Mouse (Mus musculus) midbrain, embryonic 11.5 days (tissue): ENCODE measurements at regions not wholly inside any gene's neighbourhood (a gene's known extent, or its start where the extent isn't known, plus 50 kb on each side); places are given as distances from the start of the nearest gene placed in this dataset.

ENCODE experiments used
- ATAC-seq: fragments of 200-750 bp; cut with Nextera tagmentation; 2 replicates; pipeline ENCODE4 v1.8.0; 2017; ENCODE audit warnings: moderate TSS enrichment, moderate library complexity; ENCODE audit not compliant: low FRiP score
- DNase-seq: peaks from one replicate; pipeline ENCODE4 v3.0.0; 2015; ENCODE audit warnings: low spot score; ENCODE audit errors: missing footprints
- H3K27ac ChIP-seq: fragments of 300-500 bp; sonication (generic); 2 replicates; pipeline ENCODE4 v1.5.1; 2014; ENCODE audit warnings: low read depth, low read length
- H3K27me3 ChIP-seq: fragments of 300-500 bp; sonication (generic); 2 replicates; pipeline ENCODE4 v1.6.1; 2014; ENCODE audit warnings: mild to moderate bottlenecking, low read length, moderate library complexity, mixed read lengths; ENCODE audit not compliant: control insufficient read depth, insufficient read depth
- H3K36me3 ChIP-seq: fragments of 300-500 bp; sonication (generic); 2 replicates; pipeline ENCODE4 v1.6.1; 2014; ENCODE audit warnings: mild to moderate bottlenecking, low read length, moderate library complexity, mixed read lengths; ENCODE audit not compliant: control insufficient read depth, insufficient read depth
- H3K4me1 ChIP-seq: fragments of 300-500 bp; sonication (generic); 2 replicates; pipeline ENCODE4 v1.6.1; 2014; ENCODE audit warnings: low read length; ENCODE audit not compliant: control insufficient read depth, insufficient read depth
- H3K4me2 ChIP-seq: fragments of 300-500 bp; sonication (generic); 2 replicates; pipeline ENCODE4 v1.6.1; 2014; ENCODE audit warnings: mild to moderate bottlenecking, moderate library complexity
- H3K4me3 ChIP-seq: fragments of 300-500 bp; sonication (generic); 2 replicates; pipeline ENCODE4 v1.5.1; 2014; ENCODE audit warnings: low read depth, low read length
- H3K9ac ChIP-seq: fragments of 300-500 bp; sonication (generic); 2 replicates; pipeline ENCODE4 v1.6.1; 2014; ENCODE audit warnings: low read length
- H3K9me3 ChIP-seq: fragments of 300-500 bp; sonication (generic); 2 replicates; pipeline ENCODE4 v1.6.1; 2016; ENCODE audit warnings: low read length; ENCODE audit not compliant: control insufficient read depth
- WGBS: fragments of 180-500 bp; shearing (Covaris S2); extraction: QIAGEN DNeasy Blood & Tissue Kit; methylation state at CpG from one replicate; pipeline ENCODE4 v1.1.7; 2014; 5-methylcytosine and 5-hydroxymethylcytosine counted together

- no peak overlapping the region for H3K27ac ChIP-seq
- H3K9ac ChIP-seq: no peak overlapping the region
- H3K27me3 ChIP-seq: no peaks in the 10 kb centered on the region; the same call in 1 of the 2 replicates
- peak; percentile 26 for DNase-seq
- H3K4me3 ChIP-seq: no peak overlapping the region
- H3K4me2 ChIP-seq: no peak overlapping the region
- no peaks in the 10 kb centered on the region for H3K36me3 ChIP-seq
- H3K9me3 ChIP-seq: no peaks in the 10 kb centered on the region
- WGBS: 83% methylated on average over 2 of the region's 2 CpGs
- no peak for ATAC-seq
- H3K4me1 ChIP-seq: peaks cover 11% of the 10 kb centered on the region
Observed at GRCm38 (mm10) chr6:54754810-54755209, 61.9 kb upstream of the Znrf2 start.

- H3K9me3 ChIP-seq: no peaks in the 10 kb centered on the region
- no peaks in the 10 kb centered on the region; the same call in 1 of the 2 replicates for H3K27me3 ChIP-seq
- no peak overlapping the region for H3K4me2 ChIP-seq
- no peak overlapping the region for H3K4me3 ChIP-seq
- H3K27ac ChIP-seq: no peak overlapping the region
- WGBS: 66% methylated on average over 5 of the region's 5 CpGs
- H3K9ac ChIP-seq: no peak overlapping the region
- no peaks in the 10 kb centered on the region for H3K36me3 ChIP-seq
- DNase-seq (peak; percentile 79), ATAC-seq (no peak)
- H3K4me1 ChIP-seq: peaks cover 15% of the 10 kb centered on the region
Observed at GRCm38 (mm10) chr6:54757511-54757911, 59.2 kb upstream of the Znrf2 start.

DNA sequence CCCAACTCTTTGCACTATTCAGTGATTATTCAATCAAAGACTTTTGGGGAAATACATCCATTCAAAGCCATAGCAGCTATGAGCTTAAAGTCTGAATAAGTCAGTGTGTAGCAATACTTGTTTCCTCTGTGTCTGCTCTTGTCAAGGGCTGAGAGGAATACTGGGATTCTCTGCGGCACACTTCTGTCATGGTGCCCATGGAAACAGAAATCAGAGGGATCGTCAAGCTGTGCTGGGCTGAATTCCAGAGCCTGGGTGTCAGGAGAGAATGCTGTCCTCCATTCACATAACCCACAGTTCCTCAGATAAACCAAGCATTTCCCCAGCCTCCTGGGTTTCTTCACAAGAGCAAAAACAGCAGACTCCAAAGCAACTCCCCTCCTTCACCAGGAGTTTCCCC, 58.6 kb upstream of the Znrf2 start:
- no peak overlapping the region for H3K9ac ChIP-seq
- no peak overlapping the region for H3K4me3 ChIP-seq
- no peak overlapping the region for H3K4me2 ChIP-seq
- H3K27me3 ChIP-seq: no peaks in the 10 kb centered on the region; the same call in 1 of the 2 replicates
- peaks cover 15% of the 10 kb centered on the region for H3K4me1 ChIP-seq
- peak; percentile 90 for DNase-seq
- 20% methylated on average over 2 of the region's 2 CpGs for WGBS
- H3K27ac ChIP-seq: no peak overlapping the region
- ATAC-seq: no peak
- no peaks in the 10 kb centered on the region for H3K9me3 ChIP-seq
- no peaks in the 10 kb centered on the region for H3K36me3 ChIP-seq

- no peak for ATAC-seq
Observed at GRCm38 (mm10) chr6:54759263-54759662, 57.5 kb upstream of the Znrf2 start.

DNA sequence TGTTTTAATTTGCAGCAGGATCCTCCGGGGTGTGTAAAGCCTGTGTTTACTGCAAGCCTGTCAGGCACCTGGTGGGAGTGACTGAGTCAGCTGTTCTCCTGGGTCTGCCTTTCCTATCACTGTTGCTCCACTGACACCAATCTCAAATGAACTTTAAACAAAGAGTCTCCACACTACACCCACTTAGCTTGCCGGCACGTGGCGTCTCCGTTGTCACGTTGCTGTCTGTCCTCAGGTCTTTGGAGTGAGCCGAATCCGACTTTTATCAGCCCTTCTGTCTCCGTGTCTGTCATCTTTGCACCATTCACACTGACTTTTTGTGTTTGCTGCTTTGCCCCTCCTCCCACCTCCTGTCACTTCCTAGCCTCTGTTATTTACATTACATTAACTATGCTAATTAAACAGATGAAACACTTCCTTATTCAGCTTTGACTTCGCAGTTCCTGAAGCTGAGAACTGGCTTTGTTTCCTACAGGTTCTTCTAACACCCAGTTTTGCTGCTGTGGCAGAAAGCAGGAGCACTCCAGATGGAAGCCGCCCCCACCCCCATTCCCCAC, 56.7 kb upstream of the Znrf2 start:
- Histone ChIP-seq H3K36me3 (no peaks in the 10 kb centered on the region), H3K4me2 (peak overlapping the region; percentile 26), H3K9ac (no peak overlapping the region), H3K27me3 (no peaks in the 10 kb centered on the region; the same call in 1 of the 2 replicates), H3K27ac (no peak overlapping the region), H3K9me3 (no peaks in the 10 kb centered on the region), H3K4me3 (no peak overlapping the region), H3K4me1 (peaks cover 15% of the 10 kb centered on the region)
- ATAC-seq: peak; percentile 62
- WGBS: 6% methylated on average over 11 of the region's 11 CpGs
- peak; percentile 87 for DNase-seq

More at GRCm38 (mm10) chr6:54759263-54759662, 57.5 kb upstream of the Znrf2 start:
- no peak for DNase-seq
- 64% methylated on average over 8 of the region's 8 CpGs for WGBS
- Histone ChIP-seq H3K27me3 (no peaks in the 10 kb centered on the region; the same call in 1 of the 2 replicates), H3K4me3 (no peak overlapping the region), H3K9ac (no peak overlapping the region), H3K36me3 (no peaks in the 10 kb centered on the region), H3K9me3 (no peaks in the 10 kb centered on the region), H3K4me2 (no peak overlapping the region), H3K27ac (no peak overlapping the region), H3K4me1 (peaks cover 15% of the 10 kb centered on the region)

DNA sequence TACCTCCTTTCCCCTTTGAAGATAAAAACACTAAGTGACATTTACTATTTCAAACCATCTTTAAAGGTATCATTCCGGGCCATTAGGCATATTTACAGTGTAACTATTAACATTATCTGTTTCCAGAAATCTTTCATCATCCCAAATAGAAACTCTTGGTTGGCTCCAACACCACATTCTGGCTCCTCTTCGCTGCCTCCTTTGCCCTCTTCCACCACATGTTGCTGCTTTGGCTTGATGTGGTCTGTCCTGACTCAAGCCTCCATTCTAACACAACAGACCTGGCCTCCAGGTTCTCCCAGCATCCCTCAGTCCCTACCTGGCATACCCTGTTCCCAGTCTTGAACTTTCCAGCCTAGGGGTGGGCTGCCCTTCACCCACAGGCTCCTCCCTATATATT, 56.2 kb upstream of the Znrf2 start:
- no peak overlapping the region for H3K9ac ChIP-seq
- H3K36me3 ChIP-seq: no peaks in the 10 kb centered on the region
- H3K4me1 ChIP-seq: peaks cover 15% of the 10 kb centered on the region
- no peaks in the 10 kb centered on the region for H3K9me3 ChIP-seq
- no peaks in the 10 kb centered on the region; the same call in 1 of the 2 replicates for H3K27me3 ChIP-seq
- 72% methylated on average over 2 of the region's 2 CpGs for WGBS
- DNase-seq: peak; percentile 83
- no peak for ATAC-seq
- no peak overlapping the region for H3K27ac ChIP-seq
- no peak overlapping the region for H3K4me2 ChIP-seq
- H3K4me3 ChIP-seq: no peak overlapping the region

- no peak overlapping the region for H3K4me2 ChIP-seq
- H3K36me3 ChIP-seq: no peaks in the 10 kb centered on the region
- H3K4me3 ChIP-seq: no peak overlapping the region
- 77% methylated on average over 5 of the region's 5 CpGs for WGBS
- H3K9ac ChIP-seq: no peak overlapping the region
- no peaks in the 10 kb centered on the region; the same call in 1 of the 2 replicates for H3K27me3 ChIP-seq
- no peaks in the 10 kb centered on the region for H3K9me3 ChIP-seq
- ATAC-seq (no peak), DNase-seq (peak; percentile 70)
- no peak overlapping the region for H3K27ac ChIP-seq
- H3K4me1 ChIP-seq: peaks cover 15% of the 10 kb centered on the region
Observed at GRCm38 (mm10) chr6:54762021-54762420, 54.7 kb upstream of the Znrf2 start.

DNA sequence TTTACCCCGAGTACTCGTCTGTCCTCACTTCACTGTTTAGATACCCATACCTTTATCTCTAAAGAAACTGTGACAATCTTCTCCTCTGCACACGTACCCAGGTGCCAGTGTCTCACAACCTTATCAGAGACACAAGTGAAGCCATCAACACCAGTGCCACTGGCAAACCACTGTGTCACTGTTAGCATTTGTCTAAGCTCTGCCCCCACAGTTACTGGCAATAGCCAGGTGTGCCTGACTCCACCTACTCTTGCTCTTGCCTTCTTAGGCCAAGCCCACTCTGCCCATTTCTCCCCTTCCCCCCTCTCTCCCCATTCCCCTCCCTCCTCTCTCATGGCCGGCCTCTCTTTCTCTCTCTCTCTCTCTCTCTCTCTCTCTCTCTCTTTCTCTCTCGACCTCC, 54.2 kb upstream of the Znrf2 start:
- WGBS: 39% methylated on average over 5 of the region's 5 CpGs
- Histone ChIP-seq H3K27ac (no peak overlapping the region), H3K9ac (no peak overlapping the region), H3K4me3 (no peak overlapping the region), H3K9me3 (no peaks in the 10 kb centered on the region), H3K36me3 (no peaks in the 10 kb centered on the region), H3K4me1 (peaks cover 14% of the 10 kb centered on the region), H3K27me3 (no peaks in the 10 kb centered on the region; the same call in 1 of the 2 replicates), H3K4me2 (no peak overlapping the region)
- peak; percentile 59 for DNase-seq
- no peak for ATAC-seq

GRCm38 (mm10) chr6:54763669-54764068, 53.0 kb upstream of the Znrf2 start:
- Histone ChIP-seq H3K4me3 (no peak overlapping the region), H3K27ac (no peak overlapping the region), H3K4me2 (no peak overlapping the region), H3K36me3 (no peaks in the 10 kb centered on the region), H3K4me1 (peaks cover 10% of the 10 kb centered on the region; the same call in 1 of the 2 replicates), H3K9ac (no peak overlapping the region), H3K9me3 (no peaks in the 10 kb centered on the region), H3K27me3 (no peaks in the 10 kb centered on the region; the same call in 1 of the 2 replicates)
- ATAC-seq: no peak
- no peak for DNase-seq
- WGBS: 92% methylated on average over 4 of the region's 4 CpGs
